Mouse (Mus musculus): ENCODE measurements around the gene Cdk7.
"Not testable (repeated sequence)": the region's sequence is repeated elsewhere in the genome, so short reads cannot be mapped to it uniquely, and the experiment has no call there.

Cdk7 gene

GRCm38 (mm10) chr13:100730861-100731176 lies at the start of gene Cdk7:
TSS of gene Cdk7 (minus strand) at chr13:100730939.
- DNase-seq (ENCODE audit: low read depth, low spot score), result peak; percentile 94

GRCm38 (mm10) chr13:100777491-100777890 lies 46.8 kb upstream of the Cdk7 start:
- DNase-seq (ENCODE audit: low read depth, low spot score), result no peak

- DNase-seq (ENCODE audit: low read depth, low spot score), result no peak
Measured at GRCm38 (mm10) chr13:100776710-100777109, 46.0 kb upstream of the Cdk7 start.

- DNase-seq (ENCODE audit: low read depth, low spot score), result no peak
Measured at GRCm38 (mm10) chr13:100776056-100776419, 45.3 kb upstream of the Cdk7 start.

DNA sequence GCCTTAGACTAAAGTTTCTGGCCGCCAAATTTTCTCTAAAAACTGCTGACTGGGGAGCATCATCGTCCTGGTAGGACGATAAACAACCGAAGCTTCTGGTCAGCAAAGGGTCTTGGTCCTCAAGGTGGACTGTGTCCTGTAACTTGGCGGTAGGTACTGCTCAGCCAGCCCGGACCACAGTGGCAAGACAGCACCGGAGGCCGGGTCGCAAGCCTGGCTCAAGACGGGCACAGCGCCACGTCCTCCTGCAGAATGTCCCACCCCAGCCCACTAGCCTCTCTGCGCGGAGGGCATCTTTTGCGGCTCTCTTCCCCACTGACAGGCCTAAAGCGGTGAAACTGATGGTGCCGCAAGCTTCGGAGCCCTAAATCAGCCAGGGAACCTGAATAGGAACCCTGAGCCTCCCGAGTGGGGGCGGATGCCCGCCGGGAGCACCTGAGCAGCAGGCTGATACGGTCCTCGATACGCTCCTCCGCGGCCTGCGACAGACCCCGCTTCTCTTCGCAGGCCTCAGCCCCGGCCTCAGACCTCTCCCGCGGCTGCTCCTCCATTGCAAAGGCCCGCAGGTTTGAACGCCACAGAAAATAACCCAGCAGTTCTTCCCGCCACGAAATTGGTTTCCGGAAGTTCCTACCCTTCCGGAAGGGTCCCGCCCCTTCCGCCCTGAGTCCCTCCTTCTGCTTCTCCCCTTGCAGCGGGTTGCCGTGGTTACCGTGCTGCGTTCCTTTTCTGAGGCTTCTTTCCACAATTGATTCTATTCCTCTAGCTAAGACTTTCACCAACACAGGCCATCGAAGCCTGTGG lies 44.7 kb upstream of the Cdk7 start, which contains the start of gene Cenph:
Cenph (minus strand) TSS at position 648 of the 804 bp plus-strand sequence.
- peak; percentile 81 for DNase-seq (ENCODE audit: low read depth, low spot score)

DNA sequence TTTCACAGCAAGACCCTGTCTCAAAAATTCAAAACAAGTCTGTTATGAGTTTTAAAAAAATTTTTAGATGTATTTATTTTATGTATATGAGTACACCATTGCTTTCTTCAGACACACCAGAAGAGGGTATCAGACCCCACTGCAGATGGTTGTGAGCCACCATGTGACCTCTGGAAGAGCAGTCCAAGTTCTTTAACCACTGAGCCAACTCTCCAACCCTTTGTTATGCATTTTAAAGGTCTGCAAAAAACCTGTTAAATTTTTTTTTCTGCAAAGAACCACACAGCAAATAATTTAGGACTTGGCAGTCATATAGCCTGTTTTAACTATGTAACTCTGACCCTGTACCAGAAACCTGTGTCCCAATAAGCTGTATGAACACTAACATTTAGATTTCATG lies 44.0 kb upstream of the Cdk7 start:
- DNase-seq (ENCODE audit: low read depth, low spot score), result no peak

DNA sequence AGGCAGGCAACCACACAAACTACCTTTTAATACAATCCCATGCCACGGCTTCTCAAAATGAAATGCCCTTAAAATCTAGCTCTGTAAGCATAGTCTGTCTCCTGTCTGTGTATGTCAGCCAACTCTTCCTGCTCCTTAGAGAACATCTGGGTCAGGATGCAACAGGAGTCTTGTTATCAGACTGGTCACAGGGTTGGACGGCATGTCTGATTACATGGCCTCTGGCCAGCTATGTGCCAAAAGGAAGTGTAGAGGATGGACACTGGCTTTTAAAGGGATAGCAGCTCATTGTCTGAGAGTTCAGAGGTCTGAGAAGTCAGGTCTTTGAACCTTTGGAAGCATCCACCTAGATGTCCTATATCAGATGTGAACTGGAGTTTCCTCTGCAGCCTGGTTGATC lies 24.6 kb upstream of the Cdk7 start:
- no peak for DNase-seq (ENCODE audit: low read depth, low spot score)

- DNase-seq (ENCODE audit: low read depth, low spot score), result no peak
Measured at GRCm38 (mm10) chr13:100754186-100754585, 23.4 kb upstream of the Cdk7 start.

GRCm38 (mm10) chr13:100753011-100753410 lies 22.3 kb upstream of the Cdk7 start:
- DNase-seq (ENCODE audit: low read depth, low spot score), result no peak

DNA sequence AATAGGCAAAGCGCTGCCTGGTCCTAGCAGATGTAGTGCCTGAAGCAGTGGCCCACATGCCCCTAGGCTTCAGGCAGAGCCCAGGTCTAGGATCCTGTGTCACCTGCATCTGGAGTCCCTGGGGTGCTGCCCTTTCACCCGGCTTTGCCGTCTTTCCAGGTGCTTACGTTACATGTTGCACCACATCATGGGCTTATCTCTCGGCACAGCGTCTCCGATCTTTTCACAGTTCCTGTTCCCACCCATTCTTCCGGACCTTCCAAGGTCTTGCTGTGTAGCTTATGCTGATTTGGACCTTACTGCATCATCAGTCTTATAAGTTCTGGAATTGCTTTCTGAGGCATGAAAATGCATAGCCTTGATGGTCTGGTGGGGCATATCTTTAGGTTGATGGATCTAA lies 21.8 kb upstream of the Cdk7 start:
- no peak for DNase-seq (ENCODE audit: low read depth, low spot score)

- no peak for DNase-seq (ENCODE audit: low read depth, low spot score)
Measured at GRCm38 (mm10) chr13:100751402-100751801, 20.7 kb upstream of the Cdk7 start.

- DNase-seq (ENCODE audit: low read depth, low spot score), result no peak
Measured at GRCm38 (mm10) chr13:100750799-100751198, 20.1 kb upstream of the Cdk7 start.

GRCm38 (mm10) chr13:100748638-100749037 lies 17.9 kb upstream of the Cdk7 start:
- DNase-seq (ENCODE audit: low read depth, low spot score), result no peak

DNA sequence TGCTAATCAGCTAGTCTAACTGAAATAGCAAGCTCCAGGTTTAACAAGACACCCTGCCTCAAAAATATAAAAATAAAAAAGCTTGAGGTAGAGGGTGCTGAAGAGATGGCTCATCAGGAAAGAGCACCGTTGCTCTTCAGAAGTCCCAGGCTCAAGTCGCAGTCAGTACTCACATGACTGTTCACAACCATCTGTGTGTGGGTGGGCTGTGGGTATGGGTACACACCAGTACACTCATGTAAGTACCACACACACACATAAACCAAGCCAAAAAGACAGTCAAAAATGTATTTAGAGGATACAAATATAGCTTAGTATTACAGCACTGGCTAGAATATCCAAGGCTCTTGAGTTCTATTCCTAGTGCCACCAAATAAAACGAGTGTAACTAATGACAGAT lies 15.4 kb upstream of the Cdk7 start:
- peak; percentile 62 for DNase-seq (ENCODE audit: low read depth, low spot score)

DNA sequence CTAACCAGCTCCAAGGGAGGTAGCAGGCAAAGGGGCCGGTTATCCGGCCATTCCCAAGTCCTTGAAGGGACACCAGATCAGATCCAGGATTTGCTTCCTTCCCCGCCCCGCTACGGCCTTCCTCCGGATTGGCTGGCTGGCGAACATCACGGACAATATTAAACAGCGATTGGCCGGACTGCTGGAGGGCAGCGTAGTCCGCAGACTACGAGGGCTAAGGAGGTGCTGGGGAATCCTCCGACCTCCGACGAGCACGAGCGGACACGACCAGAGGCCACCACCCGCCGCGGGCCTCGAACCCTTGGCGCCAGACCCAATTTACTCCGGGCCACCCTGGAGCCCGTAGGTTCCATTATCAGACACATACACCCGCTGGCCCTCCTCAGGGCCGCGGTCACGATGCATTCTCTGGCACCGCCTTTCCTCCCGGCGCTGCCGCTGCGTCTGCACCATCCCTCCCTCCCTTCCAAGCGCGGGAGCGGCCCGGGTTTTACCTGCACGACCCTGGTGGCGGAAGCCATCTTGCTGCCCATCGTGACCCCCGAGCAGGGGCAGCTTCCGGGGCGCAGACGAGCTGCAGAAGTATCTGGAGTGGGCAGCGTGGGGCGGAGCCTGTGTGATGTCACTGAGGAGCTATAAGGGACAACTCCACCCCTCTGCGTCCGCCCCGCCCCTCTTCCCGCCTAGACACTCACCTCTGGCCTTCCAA lies 13.5 kb upstream of the Cdk7 start, which contains the start of gene Mrps36:
Mrps36 (minus strand) TSS at position 624 of the 709 bp plus-strand sequence.
- DNase-seq (ENCODE audit: low read depth, low spot score), result peak; percentile 88

DNA sequence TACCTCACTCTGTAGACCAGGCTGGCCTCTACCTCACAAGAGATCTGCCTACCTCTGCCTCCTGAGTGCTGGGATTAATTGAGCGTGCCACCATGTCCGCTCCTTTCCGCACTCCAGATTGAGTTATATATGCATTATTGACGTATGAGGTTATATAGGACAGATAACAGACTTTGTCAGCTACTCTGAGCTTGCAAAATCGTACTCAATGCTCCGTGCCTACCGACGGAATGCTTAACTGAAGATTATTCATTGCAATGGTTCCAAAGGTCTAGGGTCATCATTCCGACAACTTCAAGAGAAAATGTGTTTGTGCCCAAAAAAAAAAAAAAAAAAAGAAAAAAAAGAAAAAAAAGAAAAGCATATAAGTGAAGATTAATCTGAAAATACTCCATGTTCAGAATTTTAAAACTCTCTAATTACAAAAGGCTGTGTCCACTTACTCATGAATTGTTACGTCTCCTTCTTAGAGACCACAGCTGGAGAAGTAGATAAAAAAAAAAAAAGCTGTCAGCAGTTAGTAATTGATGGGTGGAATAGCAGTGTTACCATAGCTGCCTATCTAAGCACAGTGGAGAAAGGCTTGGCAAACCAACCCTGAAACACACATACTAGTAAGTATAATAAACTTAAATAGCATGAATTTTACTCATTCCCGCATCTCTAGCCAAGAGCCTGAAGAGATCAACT lies 12.8 kb upstream of the Cdk7 start:
- no peak for DNase-seq (ENCODE audit: low read depth, low spot score)

DNA sequence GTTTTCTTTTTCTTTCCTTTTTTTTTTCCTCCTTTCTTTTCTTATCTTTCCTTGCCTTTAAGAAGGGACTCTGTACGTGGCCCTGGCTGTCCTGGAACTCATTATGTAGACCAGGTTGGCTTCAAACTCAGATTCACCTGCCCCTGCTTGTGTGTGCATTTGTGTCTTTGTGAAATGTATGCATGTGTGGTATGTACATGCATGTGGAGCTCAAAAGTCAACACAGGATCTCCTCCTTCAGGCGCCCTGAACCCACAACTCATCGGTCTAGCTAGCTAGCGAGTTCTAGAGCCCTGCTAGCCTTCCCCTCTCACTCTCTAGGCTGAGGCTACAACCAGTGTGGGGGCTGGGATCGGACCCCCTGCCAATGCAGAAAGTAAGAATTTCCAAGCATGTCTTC lies 12.1 kb upstream of the Cdk7 start:
- no peak for DNase-seq (ENCODE audit: low read depth, low spot score)

GRCm38 (mm10) chr13:100732756-100733155 lies 2.0 kb upstream of the Cdk7 start:
- no peak for DNase-seq (ENCODE audit: low read depth, low spot score)

GRCm38 (mm10) chr13:100731462-100732046 lies 815 bp upstream of the Cdk7 start:
- DNase-seq (ENCODE audit: low read depth, low spot score), result not testable (repeated sequence)

DNA sequence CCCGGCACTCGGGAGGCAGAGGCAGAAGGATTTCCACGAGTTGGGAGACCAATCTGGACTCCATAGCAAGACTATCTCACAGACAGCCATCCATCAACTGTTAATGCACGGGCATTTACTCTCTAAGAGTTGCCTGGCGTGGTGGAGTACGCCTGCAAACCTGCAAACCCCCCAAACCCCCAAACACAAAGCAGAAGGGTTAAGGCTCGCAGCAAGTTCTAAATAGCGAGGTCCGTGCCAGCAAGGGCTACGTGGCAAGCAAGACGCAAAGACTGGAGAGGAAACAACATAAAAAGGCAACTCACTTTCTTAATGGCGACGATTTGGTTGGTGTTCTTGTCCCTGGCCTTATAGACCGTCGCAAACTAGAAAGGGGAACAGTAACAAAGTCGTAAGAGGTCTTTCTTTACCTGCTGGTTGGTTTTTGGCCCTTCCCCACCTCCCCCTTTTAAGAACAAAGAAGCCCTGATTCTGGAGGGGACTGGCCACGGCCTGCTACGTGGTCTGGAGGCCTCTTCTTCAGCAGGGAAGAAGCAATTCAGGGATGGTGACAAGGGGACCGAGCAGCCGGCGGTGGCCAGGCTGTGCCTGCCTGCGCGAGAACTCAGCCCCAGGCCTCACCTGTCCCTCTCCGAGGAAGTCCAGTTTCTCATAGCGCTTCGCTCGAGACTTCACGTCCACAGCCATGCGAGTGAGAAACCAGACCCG lies 432 bp downstream of the Cdk7 start:
- DNase-seq (ENCODE audit: low read depth, low spot score), result no peak

DNA sequence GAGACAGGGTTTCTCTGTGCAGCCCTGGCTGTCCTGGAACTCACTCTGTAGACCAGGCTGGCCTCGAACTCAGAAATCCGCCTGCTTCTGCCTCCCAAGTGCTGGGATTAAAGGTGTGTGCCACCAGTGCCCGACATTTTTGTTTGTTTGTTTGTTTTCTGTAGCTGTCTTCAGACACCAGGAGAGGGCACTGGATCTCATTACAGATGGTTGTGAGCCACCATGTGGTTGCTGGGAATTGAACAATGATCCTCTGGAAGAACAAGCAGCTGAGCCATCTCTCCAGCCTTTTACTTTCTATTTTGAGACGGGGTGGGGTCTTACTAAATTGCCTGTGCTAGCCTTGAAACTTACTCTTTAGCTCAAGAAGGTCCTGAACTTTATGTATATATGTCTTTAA lies 2.2 kb downstream of the Cdk7 start:
- not testable (repeated sequence) for DNase-seq (ENCODE audit: low read depth, low spot score)

Data from telencephalon, adult 2 months (tissue).